Mouse (Mus musculus) MEL (cell line): Measurements from ENCODE around the gene Baiap2l2. TPM values are rescaled to one million over a fixed set of nuclear protein-coding genes. Genes with fewer than 3 reads are reported as not detected.

Experiments used
- DNase-seq: peaks from one replicate; pipeline ENCODE4 v3.0.0; 2011; ENCODE audit warnings: low read depth, low spot score
- H3K27ac ChIP-seq: 2 replicates; pipeline ENCODE4 v1.5.1; 2012; ENCODE audit warnings: low read depth, mild to moderate bottlenecking, control low read depth, low read length, moderate library complexity; ENCODE audit not compliant: control insufficient read depth
- H3K27me3 ChIP-seq, 2 experiments: fragments of 150-350 bp in 1 of 2; sonication (generic) in 1 of 2; 2 replicates each; pipeline ENCODE4 v1.6.1; 2012; ENCODE audit warnings: low read length in 2 of 2, mild to moderate bottlenecking in 2 of 2, improper control_type of control experiment in 1 of 2, moderate library complexity in 1 of 2; ENCODE audit not compliant: insufficient read depth in 2 of 2, control insufficient read depth in 1 of 2
- H3K36me3 ChIP-seq, 2 experiments: 2 replicates each; pipeline ENCODE4 v1.6.1; 2012 to 2014; ENCODE audit warnings: low read length in 2 of 2, improper control_type of control experiment in 1 of 2, inconsistent platforms in 1 of 2, mild to moderate bottlenecking in 1 of 2; ENCODE audit not compliant: insufficient read depth in 2 of 2, control insufficient read depth in 1 of 2
- H3K4me1 ChIP-seq, 2 experiments: fragments of 150-350 bp in 1 of 2; sonication (generic) in 1 of 2; 2 replicates each; pipeline ENCODE4 v1.6.1; 2012; ENCODE audit warnings: low read length in 2 of 2, improper control_type of control experiment in 1 of 2, mild to moderate bottlenecking in 1 of 2; ENCODE audit not compliant: insufficient read depth in 2 of 2, control insufficient read depth in 1 of 2
- H3K4me3 ChIP-seq, 2 experiments: fragments of 150-350 bp in 1 of 2; sonication (generic) in 1 of 2; 2 replicates each; pipeline ENCODE4 v1.5.1; 2012; ENCODE audit warnings: low read depth in 2 of 2, low read length in 2 of 2, mild to moderate bottlenecking in 2 of 2, moderate library complexity in 2 of 2, control low read depth in 1 of 2, improper control_type of control experiment in 1 of 2; ENCODE audit not compliant: control insufficient read depth in 1 of 2, insufficient read depth in 1 of 2
- H3K79me2 ChIP-seq: 2 replicates; pipeline ENCODE4 v1.6.1; 2012; ENCODE audit warnings: mild to moderate bottlenecking, low read length, moderate library complexity; ENCODE audit not compliant: control insufficient read depth, poor library complexity, insufficient read depth
- H3K9ac ChIP-seq: 2 replicates; pipeline ENCODE4 v1.6.1; 2012; ENCODE audit warnings: low read depth, mild to moderate bottlenecking, control low read depth, low read length, moderate library complexity; ENCODE audit not compliant: control insufficient read depth, poor library complexity, severe bottlenecking
- H3K9me3 ChIP-seq: fragments of 150-350 bp; sonication (generic); replicated peaks from 2 replicates; pipeline ENCODE4 v1.6.1; 2012; ENCODE audit warnings: mild to moderate bottlenecking, low read length, improper control_type of control experiment, moderate library complexity; ENCODE audit not compliant: insufficient read depth
- CHD1 ChIP-seq: IDR thresholded peaks from 2 replicates; pipeline ENCODE4 v1.6.1; 2012; ENCODE audit warnings: low read depth, mild to moderate bottlenecking, inconsistent platforms, low read length, improper control_type of control experiment
- CHD2 ChIP-seq: IDR thresholded peaks from 2 replicates; pipeline ENCODE4 v1.6.1; 2011; ENCODE audit warnings: low read length, improper control_type of control experiment
- CTCF ChIP-seq, 3 experiments: IDR thresholded peaks in 2 of 3; conservative IDR thresholded peaks in 1 of 3; 2 replicates each; pipeline ENCODE4 v1.5.1; 2011 to 2012; ENCODE audit warnings: low read length in 3 of 3, low read depth in 2 of 3, mild to moderate bottlenecking in 2 of 3, improper control_type of control experiment in 1 of 3, inconsistent platforms in 1 of 3, mixed read lengths in 1 of 3, moderate library complexity in 1 of 3; ENCODE audit not compliant: control insufficient read depth in 1 of 3, insufficient read depth in 1 of 3, poor library complexity in 1 of 3, severe bottlenecking in 1 of 3
- ELF1 ChIP-seq: IDR thresholded peaks from 2 replicates; pipeline ENCODE4 v1.6.1; 2014; ENCODE audit warnings: low read depth, mild to moderate bottlenecking, inconsistent platforms, low read length, improper control_type of control experiment, moderate library complexity
- EP300 ChIP-seq, 2 experiments: IDR thresholded peaks; 2 replicates each; pipeline ENCODE4 v1.6.1; 2011; ENCODE audit warnings: improper control_type of control experiment in 2 of 2, low read length in 2 of 2, low read depth in 1 of 2, mild to moderate bottlenecking in 1 of 2
- GABPA ChIP-seq: IDR thresholded peaks from 2 replicates; pipeline ENCODE4 v1.6.1; 2012; ENCODE audit warnings: low read depth, mild to moderate bottlenecking, inconsistent platforms, low read length, improper control_type of control experiment, moderate library complexity
- HCFC1 ChIP-seq: IDR thresholded peaks from 2 replicates; pipeline ENCODE4 v1.6.1; 2012; ENCODE audit warnings: low read depth, mild to moderate bottlenecking, inconsistent platforms, low read length, improper control_type of control experiment, moderate library complexity
- MEF2A ChIP-seq: IDR thresholded peaks from 2 replicates; pipeline ENCODE4 v1.6.1; 2014; ENCODE audit warnings: low read depth, mild to moderate bottlenecking, inconsistent platforms, low read length, improper control_type of control experiment; ENCODE audit not compliant: poor library complexity, insufficient replicate concordance, severe bottlenecking; ENCODE audit errors: extremely low read depth
- MYB ChIP-seq: IDR thresholded peaks from 2 replicates; pipeline ENCODE4 v1.6.1; 2011; ENCODE audit warnings: mild to moderate bottlenecking, low read depth, low read length, improper control_type of control experiment
- MYC ChIP-seq: IDR thresholded peaks from 2 replicates; pipeline ENCODE4 v1.6.1; 2011; ENCODE audit warnings: low read depth, mild to moderate bottlenecking, low read length, improper control_type of control experiment, moderate library complexity
- POLR2A ChIP-seq, 2 experiments: IDR thresholded peaks; 2 replicates each; pipeline ENCODE4 v1.6.1; 2011 to 2012; ENCODE audit warnings: low read length in 2 of 2, mild to moderate bottlenecking in 2 of 2, control low read depth in 1 of 2, improper control_type of control experiment in 1 of 2, low read depth in 1 of 2, moderate library complexity in 1 of 2; ENCODE audit not compliant: control insufficient read depth in 1 of 2, insufficient read depth in 1 of 2, poor library complexity in 1 of 2
- POLR2AphosphoS2 ChIP-seq: IDR thresholded peaks from 2 replicates; pipeline ENCODE4 v1.6.1; 2011; ENCODE audit warnings: low read length, improper control_type of control experiment
- RAD21 ChIP-seq: IDR thresholded peaks from 2 replicates; pipeline ENCODE4 v1.6.1; 2011; ENCODE audit warnings: mild to moderate bottlenecking, low read depth, low read length, improper control_type of control experiment
- SMC3 ChIP-seq: IDR thresholded peaks from 2 replicates; pipeline ENCODE4 v1.6.1; 2011; ENCODE audit warnings: low read depth, low read length, improper control_type of control experiment
- TBP ChIP-seq: IDR thresholded peaks from 2 replicates; pipeline ENCODE4 v1.8.0; 2011; ENCODE audit warnings: low read depth, low read length, improper control_type of control experiment
- USF1 ChIP-seq: IDR thresholded peaks from 2 replicates; pipeline ENCODE4 v1.6.1; 2014; ENCODE audit warnings: low read depth, mild to moderate bottlenecking, inconsistent platforms, low read length, improper control_type of control experiment, moderate library complexity
- USF2 ChIP-seq, 2 experiments: IDR thresholded peaks; 2 replicates each; pipeline ENCODE4 v1.6.1; 2011 to 2012; ENCODE audit warnings: improper control_type of control experiment in 2 of 2, low read length in 2 of 2, borderline replicate concordance in 1 of 2, inconsistent platforms in 1 of 2, low read depth in 1 of 2, mild to moderate bottlenecking in 1 of 2; ENCODE audit not compliant: insufficient read depth in 1 of 2
- ZC3H11A ChIP-seq: IDR thresholded peaks from 2 replicates; pipeline ENCODE4 v1.6.1; 2012; ENCODE audit warnings: low read depth, mild to moderate bottlenecking, inconsistent platforms, low read length, improper control_type of control experiment
- ZMIZ1 ChIP-seq: IDR thresholded peaks from 2 replicates; pipeline ENCODE4 v1.6.1; 2012; ENCODE audit warnings: low read depth, mild to moderate bottlenecking, inconsistent platforms, low read length, improper control_type of control experiment, moderate library complexity
- polyA plus RNA-seq, 2 experiments: library from polyadenylated mRNA; stranded (reverse) in 1 of 2; unstranded in 1 of 2; fragments of >175 nt in 1 of 2; fragments of >200 nt in 1 of 2; gene quantifications; 2 replicates each; pipeline versions ENCODE4 v1.2.1 to v1.2.4; 2012; ENCODE audit warnings: low replicate concordance in 2 of 2, low read depth in 1 of 2; ENCODE audit not compliant: insufficient read length in 2 of 2, insufficient read depth in 1 of 2, missing spikeins in 1 of 2
- total RNA-seq: library from RNA; depleted of rRNA; stranded (reverse); fragments of 300-350 nt; gene quantifications from 2 replicates; pipeline ENCODE4 v1.2.3, GENCODE M21; 2012

Gene Baiap2l2
- total and polyA plus RNA-seq, 3 experiments, result 0.60 to 1.1 TPM; not detected in 1

DNA sequence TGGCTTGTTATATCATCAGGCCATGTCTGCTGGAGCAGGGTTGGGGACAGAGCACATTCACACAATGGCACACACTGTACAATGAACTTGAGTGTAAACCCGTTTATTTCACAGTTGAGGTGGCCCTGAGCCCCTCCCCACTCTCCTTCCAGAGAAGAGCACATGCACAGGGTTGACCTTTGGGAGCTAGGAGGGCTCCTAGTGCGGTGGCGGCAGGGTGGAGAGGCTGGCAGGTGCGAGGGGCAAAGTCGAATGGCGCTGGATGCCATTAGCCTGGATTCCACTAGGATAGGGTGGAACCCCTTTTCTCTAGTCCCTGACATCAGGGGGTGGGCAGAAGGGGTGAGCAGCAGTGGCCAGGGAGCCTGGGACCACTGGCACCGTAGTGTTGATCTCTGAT, 804 bp upstream of the Baiap2l2 start:
- no peaks in the 10 kb centered on the region for H3K9me3 ChIP-seq
- peaks cover 0 to 9% of the 10 kb centered on the region in 2 experiments; a peak in 2 of 4 replicates for H3K36me3 ChIP-seq
- TF ChIP-seq ZMIZ1 (no peak), RAD21 (no peak), CTCF (IDR thresholded peaks at IDR 0.05 in 2 of 3, conservative IDR thresholded peaks at IDR 0.05 in 1 of 3; ENCODE audit: control insufficient read depth in 1 of 3, insufficient read depth in 1 of 3, low read depth in 2 of 3, low read length in 3 of 3, poor library complexity in 1 of 3, severe bottlenecking in 1 of 3) (no peak), EP300 (IDR thresholded peaks at IDR 0.05; ENCODE audit: low read depth in 1 of 2, low read length in 2 of 2) (no peak), ZC3H11A (no peak)

DNA sequence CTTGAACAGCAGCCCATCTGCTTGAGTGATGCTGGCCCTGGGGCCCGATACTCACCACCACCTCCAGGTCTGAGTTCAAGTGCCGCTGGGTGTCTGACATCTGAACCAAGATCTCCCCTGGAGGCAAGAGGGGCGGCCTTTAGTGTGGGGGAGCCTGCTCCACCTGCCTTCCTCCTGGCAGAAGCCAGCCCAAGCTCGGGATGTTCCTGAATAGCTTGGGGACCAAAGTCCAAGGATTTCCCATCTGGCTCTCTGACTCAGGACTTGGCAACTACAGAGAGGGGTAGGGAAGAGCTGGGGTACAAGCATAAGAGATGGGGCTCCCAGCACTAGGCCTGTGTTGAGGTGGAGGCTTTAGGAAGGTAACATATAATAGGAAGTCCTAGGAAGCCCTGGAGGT, 2.0 kb downstream of the Baiap2l2 start:
- H3K9ac ChIP-seq, result no peak overlapping the region
- no peak overlapping the region for H3K27ac ChIP-seq
- no peak for DNase-seq
- H3K36me3 ChIP-seq, result peaks cover 0 to 15% of the 10 kb centered on the region in 2 experiments; a peak in 2 of 4 replicates
- no peaks in the 10 kb centered on the region for H3K27me3 ChIP-seq
- no peaks in the 10 kb centered on the region for H3K79me2 ChIP-seq
- peaks cover 7 to 14% of the 10 kb centered on the region in 2 experiments; a peak in 3 of 4 replicates for H3K4me1 ChIP-seq
- TF ChIP-seq USF1, result no peak
- TF ChIP-seq MEF2A, result no peak
- no peak for TF ChIP-seq RAD21
- TF ChIP-seq TBP, result no peak
- no peak for TF ChIP-seq USF2 (IDR thresholded peaks at IDR 0.05; ENCODE audit: borderline replicate concordance in 1 of 2, insufficient read depth in 1 of 2, low read depth in 1 of 2, low read length in 2 of 2)
- no peak for TF ChIP-seq MYB
- no peak for TF ChIP-seq ELF1
- no peak for TF ChIP-seq HCFC1
- no peak for TF ChIP-seq MYC
- TF ChIP-seq POLR2AphosphoS2, result no peak
- TF ChIP-seq CHD1, result no peak
- TF ChIP-seq POLR2A (IDR thresholded peaks at IDR 0.05; ENCODE audit: control insufficient read depth in 1 of 2, insufficient read depth in 1 of 2, low read depth in 1 of 2, low read length in 2 of 2, poor library complexity in 1 of 2), result no peak
- no peak for TF ChIP-seq CHD2
- no peak for TF ChIP-seq ZMIZ1
- TF ChIP-seq CTCF (IDR thresholded peaks at IDR 0.05 in 2 of 3, conservative IDR thresholded peaks at IDR 0.05 in 1 of 3; ENCODE audit: control insufficient read depth in 1 of 3, insufficient read depth in 1 of 3, low read depth in 2 of 3, low read length in 3 of 3, poor library complexity in 1 of 3, severe bottlenecking in 1 of 3), result no peak
- TF ChIP-seq SMC3, result no peak
- no peak for TF ChIP-seq GABPA
- H3K4me3 ChIP-seq, result no peak overlapping the region
- H3K9me3 ChIP-seq, result no peaks in the 10 kb centered on the region

More for the DNA sequence above, 804 bp upstream of the Baiap2l2 start:
- Histone ChIP-seq H3K4me3 (no peak overlapping the region), H3K27me3 (no peaks in the 10 kb centered on the region), H3K79me2 (no peaks in the 10 kb centered on the region), H3K27ac (no peak overlapping the region), H3K4me1 (peaks cover 3 to 7% of the 10 kb centered on the region in 2 experiments; a peak in 3 of 4 replicates), H3K9ac (no peak overlapping the region)
- no peak for DNase-seq
